Mouse (Mus musculus) spleen, postnatal 36 days (tissue): ENCODE measurements around the gene Ccdc30.
"Not testable (repeated sequence)": the region's sequence is repeated elsewhere in the genome, so short reads cannot be mapped to it uniquely, and the experiment has no call there.

ENCODE experiments used
- DNase-seq, 2 experiments: peaks; one replicate each; pipeline ENCODE4 v3.0.0; 2022; ENCODE audit warnings: low spot score in 2 of 2, mixed read lengths in 1 of 2

The Ccdc30 gene

DNA sequence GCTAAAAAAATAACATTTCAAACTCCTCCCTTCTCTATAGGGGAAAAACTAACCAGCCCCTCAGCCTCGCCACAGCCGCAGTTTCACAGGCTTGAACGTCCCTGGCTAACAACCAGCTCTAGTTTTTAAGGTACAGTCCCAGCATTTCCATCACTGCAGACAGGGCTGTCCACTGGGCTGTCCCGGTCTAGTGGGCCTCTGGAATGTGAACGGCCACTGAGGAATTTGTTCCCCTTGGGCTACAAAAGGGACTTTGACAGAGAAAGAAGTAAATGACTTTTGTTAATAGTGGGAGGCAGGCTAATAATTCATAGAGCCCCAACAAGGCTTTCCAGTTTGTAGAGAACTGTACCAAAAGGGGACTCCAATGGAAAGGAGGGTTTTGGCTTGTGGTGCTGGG is 109.9 kb downstream of the Ccdc30 start:
- DNase-seq: no peak

DNA sequence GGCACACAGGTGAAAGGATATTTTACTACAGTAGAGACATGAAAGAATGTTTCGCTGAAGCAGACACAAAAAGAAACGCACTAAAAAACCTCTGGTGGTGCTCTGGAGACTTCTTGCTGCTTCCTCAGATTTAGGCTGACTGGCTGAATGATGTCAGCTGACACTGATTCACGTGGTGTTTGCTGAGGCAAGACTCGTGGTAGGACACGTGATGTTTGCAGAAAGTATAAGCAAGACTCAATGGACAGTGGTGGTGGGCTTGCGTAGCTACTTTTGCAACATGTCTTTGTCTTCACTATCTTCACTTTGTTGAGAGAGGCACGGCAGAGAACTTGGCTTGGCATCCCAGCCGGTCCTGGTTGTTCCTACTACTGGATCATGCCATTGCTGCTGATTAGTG is 112.0 kb downstream of the Ccdc30 start:
- no peak for DNase-seq

DNA sequence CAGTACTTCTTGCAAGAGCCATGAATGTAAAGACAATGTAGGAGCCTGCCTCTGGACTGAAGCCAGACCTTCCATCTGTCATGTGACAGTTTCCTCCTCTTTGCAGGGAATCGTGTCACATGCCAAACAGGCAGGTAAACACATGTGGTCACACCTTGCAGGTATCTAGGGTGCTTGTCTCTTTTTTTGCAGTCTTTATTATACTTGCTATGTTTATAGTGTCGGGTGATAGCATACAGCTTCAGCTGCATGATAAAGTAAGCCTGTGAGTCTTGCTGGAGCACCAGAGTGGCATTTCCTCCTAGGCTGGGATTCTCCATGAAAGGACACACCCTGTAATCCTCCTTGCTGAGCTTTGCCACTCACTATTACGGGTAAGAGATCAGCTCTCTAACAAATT is 113.5 kb downstream of the Ccdc30 start:
- no peak for DNase-seq

DNA sequence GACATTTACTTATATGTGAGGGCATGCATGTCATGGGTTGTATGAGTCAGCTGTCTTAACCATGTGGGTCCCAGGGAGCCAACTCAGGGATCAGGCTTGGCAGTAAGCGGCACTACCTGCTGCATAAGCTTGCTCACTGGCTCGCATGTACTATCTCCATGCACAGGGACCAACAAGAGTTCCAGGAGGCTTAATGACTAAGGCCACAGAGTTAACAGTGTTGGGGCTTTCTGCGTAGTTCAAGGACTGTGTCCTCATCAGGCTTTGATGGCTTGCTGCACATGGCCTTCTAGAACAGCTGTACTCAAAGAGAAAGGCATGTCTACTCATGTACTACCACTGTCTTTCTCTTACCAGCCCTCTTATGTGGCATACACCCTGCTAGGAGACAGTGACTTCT is 114.6 kb downstream of the Ccdc30 start:
- no peak for DNase-seq

DNA sequence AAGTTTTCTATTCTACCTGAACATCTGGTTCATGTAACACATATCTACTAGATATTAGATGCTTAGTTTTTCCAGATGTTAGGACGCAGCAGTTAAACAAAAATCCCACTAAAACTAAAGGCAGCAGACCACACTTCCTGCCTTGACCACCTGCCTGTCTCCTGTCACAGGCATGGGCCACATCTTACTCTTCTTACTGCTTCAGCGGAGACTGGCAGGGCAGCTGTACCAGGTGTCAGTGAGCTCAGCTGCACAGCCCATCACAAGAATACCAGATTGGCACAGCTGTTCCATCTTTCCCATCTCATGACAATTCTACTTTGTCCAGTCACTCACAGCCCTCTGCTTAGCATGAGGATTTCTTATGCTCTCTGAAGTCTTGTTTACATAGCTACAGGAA is 118.0 kb downstream of the Ccdc30 start:
- DNase-seq: no peak

DNA sequence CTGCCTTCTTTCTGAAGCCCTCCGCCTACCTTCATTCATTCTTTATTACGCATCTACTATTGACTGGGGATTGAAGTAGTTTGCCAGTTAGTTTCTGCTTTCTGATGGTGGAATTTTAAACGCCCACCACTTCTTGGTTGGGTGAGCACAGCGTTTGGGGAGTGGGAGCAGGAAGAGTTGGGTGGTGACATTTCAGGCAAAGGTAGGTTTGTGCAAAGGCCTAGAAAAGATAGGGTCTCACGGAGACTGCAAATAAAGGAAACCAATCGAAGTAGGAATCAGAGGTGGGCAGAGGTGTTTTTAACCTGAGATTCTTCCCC is 120.2 kb downstream of the Ccdc30 start:
- no peak for DNase-seq

DNA sequence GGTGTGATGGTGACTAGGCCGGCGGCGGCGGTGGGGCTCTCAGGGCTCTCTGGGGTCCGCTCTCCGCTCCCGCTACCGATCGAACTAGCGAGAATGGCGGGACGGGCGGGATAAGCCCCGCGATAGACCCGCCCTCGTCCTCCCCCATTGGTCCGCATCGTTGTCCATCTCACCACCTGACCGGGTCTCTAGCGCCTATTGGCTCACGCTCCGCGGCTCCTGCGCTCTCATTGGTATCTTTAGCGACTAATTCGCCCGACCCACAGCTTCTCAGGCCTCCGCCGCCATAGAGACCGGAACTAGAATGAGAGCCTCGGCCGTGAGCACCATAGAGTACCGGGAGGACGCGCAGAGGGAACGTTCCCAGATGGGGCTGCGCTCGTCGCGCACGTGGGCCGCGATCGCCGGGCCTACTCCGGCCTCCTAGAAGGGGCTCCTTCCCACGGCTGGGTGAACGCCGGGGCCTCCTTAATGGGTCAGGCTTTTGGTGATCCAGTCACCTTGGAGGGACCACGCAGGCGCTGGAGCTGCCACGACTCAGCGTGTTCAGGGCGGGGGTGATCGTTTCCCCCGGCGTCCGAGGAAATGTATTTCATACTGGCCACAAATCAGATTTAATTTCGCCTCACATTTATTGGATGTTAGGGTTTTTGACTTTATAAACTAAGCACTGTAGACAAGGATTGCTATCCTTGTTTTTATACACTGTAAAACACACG is 120.7 kb downstream of the Ccdc30 start, which contains the start of gene Ybx1:
Gene Ybx1, minus strand, starts transcription at position 190 of the 719 bp plus-strand sequence.
- peak; percentile 98 to 99 for DNase-seq

DNA sequence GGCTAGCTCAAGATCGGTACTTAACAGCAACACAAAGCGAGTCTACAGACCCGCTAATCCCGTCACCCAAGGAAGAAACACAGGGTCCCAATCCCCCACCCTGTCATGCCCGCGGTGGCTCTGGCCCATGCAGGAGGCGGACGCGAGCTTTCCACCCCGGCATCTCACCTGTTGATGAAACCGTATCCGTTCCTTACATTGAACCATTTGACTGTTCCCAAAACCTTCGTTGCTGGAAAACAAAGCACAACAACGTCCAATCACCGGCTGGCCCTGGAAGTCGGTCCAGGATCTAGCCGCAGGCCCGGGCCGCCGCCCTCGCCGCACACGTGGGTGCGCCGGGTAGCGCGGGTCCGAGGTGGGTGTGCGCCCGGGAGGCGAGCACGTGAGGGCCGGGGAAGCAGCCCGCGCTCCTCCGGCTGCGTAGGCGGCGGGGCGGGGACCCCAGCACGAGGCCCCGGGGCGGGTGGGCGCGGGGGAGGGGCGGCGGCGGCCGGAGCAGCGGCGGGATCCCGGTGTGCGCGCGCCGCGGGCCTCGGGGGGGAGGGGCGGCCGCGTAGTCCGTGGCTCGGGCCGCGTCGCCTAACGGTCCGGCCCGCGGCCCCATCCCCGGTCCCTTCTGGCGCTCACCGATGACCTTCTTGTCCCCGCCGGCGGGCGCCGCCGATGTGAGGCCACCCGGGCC is 121.6 kb downstream of the Ccdc30 start:
- peak; percentile 32 to 33 for DNase-seq

DNA sequence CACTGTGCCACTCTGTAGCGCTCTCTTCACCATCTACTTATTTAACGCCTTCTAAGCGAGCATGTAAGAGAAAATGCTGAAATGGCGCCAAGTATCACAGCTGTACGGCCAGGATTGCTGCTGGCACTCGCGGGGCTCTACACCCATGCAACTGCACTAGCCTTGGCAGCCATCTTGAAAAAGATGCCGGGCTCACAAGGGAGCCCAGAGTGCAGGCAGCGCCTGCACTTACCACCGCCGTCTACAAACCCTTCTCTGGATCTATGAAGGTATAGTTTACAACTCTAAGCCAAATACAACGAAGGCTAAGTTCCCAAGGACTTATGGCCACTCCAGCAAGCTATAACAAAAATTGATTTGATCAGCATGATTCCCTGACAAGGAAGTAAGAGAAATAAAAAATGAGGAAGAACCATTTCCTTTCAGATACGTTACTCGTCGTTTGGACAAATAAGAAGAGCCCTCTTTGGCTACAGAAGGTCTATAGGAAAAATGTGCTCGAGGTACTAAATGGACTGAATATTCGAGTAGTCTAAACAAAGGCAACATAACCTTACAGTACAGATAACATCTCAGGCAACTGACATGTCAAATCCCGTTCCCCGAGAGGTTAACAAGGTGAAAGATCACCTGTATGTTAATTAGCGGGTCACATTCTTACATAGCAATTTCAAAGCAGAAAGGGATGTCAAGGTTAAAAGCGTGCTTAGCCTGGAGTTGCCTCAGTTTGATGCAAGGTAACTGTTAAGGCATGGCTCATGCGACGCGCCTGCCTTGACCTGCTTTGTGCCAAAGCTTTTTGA is 122.3 kb downstream of the Ccdc30 start:
- peak; percentile 53 to 56 for DNase-seq

DNA sequence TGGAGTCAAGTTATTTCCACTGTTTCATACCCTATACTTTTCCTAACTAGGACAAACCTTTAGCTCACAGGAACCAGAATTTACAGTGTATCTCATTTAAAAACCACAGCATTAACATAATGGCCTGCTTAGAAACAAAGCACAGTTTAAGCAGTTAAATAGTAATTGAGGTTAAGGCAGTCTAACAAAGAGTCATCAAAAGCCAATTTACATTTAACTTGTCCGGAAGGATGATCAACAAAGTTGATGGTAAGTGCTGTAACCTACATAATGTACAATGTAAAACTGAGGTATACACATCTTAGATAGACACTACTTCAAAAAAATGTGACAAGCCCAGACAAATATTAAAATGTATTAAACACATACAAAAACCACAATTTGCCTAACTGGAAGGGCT is 123.4 kb downstream of the Ccdc30 start:
- no peak for DNase-seq

DNA sequence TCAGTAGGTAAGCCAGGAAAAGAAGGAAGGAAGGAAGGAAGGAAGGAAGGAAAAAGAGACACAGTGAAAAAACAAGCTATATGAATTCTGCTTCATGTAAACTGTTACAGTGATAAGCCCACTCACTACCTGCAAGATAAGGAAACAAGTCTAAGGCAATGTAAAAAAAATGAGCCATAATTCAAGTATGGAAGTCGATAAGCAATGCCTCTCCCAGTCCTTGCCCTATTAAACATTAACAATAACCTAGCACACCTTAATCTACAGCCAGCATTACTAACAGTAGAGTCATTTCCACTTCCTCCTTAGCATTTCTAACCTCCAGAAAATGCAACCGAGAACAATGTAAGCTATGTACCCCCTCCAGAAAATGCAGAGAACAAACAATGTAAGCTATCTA is 130.0 kb downstream of the Ccdc30 start:
- DNase-seq: no peak

DNA sequence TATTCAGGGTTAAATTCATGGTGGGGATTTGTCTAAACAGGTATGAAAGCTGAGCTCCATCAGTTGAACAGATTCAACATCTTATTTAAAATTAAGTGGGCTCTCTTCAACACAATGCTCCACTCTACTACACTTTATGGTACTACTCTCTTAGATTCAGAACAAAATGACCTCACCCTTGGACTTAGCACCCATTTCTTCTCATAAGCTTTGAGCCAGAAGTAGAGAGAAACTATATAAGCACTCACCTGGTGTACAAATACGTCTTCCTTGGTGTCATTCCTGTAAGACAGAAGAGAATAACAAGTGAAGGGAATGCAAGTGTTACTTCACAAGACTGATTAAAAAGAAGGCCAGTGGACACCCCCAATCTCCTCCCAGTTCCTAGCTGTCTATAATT is 130.5 kb downstream of the Ccdc30 start:
- DNase-seq: no peak

DNA sequence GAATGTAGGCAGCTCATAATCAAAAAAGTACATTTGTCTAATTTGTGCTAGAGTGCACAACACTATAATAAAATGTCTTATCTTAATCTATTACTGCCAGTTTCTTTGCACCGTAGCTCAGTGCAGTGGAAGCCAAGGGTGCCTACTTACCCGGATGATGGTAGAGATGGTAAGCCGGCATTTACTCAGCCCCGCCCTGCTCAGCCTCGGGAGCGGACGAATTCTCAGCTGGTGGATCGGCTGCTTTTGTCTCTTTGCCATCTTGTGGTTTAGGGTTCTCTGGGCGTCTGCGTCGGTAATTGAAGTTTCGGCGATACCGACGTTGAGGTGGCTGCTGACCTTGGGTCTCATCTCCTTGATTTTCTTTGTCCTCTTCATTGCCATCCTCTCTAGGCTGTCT is 136.5 kb downstream of the Ccdc30 start:
- not testable (repeated sequence) for DNase-seq

DNA sequence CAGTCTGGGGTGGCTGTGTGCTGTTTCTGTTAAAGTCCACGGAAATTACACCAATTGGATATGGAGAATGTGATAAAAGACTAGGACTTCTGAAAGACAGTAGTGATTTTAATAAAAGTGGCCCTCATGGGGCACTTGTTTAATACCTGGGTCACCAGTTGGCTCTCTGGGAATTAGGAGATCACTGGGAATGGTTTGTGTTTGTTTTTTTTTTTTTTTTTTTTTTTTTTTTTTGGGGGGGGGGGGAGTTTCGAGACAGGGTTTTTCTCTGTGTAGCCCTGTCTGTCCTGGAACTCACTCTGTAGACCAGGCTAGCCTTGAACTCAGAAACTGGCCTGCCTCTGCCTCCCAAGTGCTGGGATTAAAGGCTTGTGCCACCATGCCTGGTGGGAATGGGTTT is 139.6 kb downstream of the Ccdc30 start:
- no peak for DNase-seq

DNA sequence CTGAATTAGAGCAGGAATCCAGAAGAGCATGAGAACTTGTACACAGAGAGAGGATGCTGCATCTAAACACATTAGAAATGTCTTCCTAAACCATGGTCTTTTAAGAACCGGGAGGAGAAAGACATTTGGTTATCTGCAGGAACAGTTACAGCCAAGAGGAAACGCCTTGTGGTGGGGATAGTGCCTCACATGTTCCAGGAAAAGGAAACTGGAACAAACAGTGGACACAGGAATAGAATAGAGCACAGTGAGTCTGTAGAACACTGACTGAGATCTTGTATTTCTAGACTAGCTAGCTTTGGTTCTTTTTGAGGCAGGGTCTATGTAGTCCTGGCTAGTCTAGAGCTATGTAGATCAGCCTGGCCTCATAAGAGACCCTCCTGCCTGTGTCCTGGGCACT is 140.1 kb downstream of the Ccdc30 start:
- DNase-seq: no peak

DNA sequence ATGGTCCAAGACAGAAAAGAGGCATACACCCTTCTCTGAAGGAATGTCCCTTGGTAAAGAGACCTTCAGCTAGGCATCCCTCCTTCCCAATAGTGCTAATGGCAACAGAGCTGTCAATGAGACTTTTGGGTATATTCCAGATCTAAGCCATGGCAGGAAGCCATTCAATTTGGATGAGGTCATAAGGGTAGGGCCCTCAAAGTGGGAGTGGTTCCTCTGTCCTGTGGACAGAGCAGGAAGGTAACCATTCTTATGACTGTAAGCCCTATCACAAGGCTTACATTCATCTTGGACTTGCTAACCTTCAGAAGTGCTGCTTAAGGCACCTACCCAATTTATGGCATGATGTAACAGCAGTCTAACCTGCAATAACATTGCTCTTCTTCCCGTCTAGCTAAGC is 140.7 kb downstream of the Ccdc30 start:
- DNase-seq: no peak
